Mouse (Mus musculus) naive thymus-derived CD4-positive, alpha-beta T cell, adult 2 months (primary cell): ENCODE results near the gene Akr1d1.

Source experiments
- DNase-seq: peaks from one replicate; pipeline ENCODE4 v3.0.0-alpha.2; 2011; ENCODE audit warnings: low read depth

Akr1d1 gene

DNA sequence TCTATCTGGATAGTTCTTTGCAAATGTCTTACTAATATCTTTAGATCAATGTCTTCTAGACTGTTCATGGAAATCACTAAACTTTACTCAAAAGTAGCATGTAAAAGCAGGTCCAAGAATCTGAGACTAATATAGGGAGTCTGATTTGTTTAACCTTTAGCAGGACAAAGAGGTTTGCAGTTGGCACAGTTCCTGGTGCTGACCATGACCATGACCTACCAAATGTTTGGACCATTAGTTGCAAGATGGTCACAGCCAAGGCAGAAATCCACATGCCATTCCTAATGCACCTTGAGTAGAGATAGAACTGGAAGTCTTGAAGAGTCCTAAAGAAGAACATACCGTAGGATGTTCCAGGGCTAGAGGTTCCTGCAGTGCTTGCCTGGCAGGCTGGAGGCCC is 37.4 kb downstream of the Akr1d1 start:
- DNase-seq = no peak

DNA sequence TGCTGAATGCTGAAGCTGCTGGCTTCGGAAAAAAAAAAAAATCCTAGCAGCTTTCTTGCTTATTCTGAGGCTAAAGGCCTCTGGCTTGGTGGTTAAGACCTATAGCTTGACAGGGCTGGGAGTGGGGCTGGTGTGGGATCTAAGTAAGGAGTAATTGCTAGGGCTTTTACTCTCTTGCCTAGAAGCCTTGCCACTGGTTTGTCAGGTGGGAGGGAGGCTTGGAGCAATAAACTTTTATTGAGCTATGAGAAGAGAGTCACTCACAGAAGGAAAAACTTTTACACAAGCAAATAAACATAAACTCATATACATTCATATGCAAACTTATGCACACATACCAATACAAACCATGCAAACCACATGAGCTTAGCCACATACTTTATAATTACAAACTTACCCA is 42.0 kb downstream of the Akr1d1 start:
- DNase-seq = no peak

DNA sequence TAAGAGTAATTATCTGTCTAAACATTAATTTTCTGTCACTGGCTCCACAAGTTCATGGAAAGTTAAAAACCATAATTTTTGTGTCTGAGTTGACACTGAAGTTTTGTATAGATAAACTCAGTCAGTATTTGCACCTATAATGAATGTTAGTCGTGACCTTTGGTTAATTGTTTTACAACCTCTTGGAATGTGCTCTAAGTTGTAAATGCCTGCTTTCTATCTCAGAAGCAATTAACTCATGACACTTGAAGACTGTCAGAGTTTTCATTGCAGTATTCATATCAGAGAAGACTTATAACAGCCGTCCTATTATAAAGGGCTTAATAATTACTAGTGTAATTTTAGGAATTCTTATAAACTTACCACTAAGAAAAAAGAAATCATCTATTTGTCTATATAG is 43.0 kb downstream of the Akr1d1 start:
- DNase-seq = no peak

DNA sequence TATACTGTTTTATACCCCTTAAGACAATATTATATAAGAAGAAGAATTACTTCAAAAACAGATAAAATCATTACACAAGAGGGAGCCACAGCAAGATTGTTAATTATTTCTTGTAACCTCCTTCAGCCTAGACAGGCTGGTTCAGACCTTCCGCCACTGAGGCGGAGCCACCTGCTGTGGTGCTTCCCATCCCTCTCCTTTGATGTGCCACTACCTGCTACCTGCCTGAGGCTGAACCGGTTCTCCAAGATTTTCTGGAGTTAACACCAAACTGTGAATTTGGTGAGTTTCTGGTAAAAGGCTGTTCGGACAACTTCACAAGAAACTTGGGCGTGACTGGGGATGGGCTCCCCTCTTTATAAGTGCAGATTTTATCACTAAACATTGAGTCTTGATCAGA is 50.5 kb downstream of the Akr1d1 start:
- DNase-seq = no peak

DNA sequence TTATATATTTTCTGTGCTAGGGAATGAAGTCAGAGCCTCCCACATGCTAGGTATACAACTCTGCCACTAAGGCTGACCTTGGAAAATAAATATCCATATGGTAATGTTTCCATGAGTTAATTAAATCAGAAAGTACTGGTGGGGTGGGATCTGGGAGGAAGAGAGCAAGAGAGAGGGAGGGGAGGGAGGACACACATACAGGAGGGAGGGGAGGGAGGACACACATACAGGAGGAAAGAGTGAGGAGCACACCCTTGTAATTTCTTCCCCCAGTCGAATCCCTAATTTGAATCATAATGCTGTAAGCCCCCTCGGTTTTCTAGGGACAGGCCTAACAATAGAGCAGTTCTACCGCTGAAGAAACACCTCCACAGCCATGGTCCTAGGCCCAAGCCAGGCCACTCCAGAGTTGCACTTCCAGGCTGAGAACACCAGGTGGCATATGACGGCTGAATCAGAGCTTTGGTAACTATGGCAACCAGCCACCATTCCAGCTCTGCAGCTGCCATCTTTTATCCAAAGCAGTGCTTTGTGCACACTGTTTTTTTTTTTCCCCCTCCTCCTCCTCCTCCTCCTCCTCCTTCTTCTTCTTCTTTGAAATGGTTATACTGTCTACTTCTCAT is 59.5 kb downstream of the Akr1d1 start:
- peak; percentile 88 for DNase-seq

DNA sequence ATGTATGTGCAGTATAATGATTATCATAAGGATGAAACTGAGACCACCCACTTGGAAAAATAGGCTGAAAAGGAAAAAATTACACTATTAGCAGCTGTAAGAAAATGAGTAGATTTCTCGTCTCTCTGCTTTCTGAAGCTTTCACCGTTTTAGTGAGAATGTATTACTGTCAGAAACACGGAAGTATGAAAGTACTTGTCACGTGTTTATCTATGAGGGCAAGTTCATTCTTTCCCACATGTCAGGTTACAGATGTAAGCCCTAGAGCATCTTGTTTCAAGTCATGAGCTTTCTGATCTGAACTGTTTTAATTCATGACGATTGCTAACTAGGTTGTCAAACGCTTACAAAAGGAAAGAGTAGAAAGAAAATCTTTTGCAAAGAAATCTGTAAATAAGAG is 60.8 kb downstream of the Akr1d1 start:
- DNase-seq = no peak

DNA sequence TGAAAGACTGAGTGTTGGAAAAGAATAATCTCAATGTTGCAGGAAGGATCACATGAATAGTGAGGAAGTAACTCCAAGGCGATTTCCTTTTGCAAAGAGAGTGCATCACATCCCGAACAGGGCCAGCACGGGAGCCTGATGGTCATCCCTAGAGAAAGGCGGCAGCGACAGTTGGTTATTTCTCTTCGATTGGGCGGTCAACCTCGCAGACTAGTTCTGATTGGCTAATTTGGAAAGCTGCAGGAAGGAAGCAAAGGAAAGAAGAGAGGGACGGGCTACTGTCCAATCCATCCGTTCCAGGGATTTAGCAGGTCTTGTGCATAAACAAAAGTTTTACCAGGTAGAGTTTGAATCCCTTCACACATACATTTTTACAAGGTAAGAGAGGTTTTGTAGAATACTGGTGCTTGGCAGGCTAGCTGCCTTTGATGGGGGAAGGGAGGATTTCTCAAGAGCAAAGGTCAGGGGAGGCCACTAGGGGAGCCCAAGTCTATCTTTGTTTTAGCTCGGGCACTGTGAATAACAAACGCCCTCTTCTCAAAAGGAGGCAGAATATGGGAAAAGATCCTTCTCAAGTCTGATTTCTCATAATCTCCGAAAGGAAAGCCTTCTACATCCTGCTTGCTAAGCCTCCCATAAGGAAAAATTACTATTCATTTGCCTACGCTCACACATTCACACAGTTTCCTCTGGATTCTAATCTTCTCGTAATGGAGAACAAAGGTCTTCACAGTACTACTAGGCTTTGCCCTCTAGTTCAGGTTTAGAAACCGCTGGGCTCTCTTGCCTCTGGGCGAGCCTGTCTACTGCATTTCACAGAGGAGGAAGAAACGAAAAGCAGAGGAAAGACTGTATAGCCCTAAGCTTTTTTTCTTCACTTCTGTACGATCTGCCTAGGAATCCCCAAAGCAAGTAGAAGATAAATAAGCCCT is 62.4 kb downstream of the Akr1d1 start:
- peak; percentile 89 for DNase-seq

DNA sequence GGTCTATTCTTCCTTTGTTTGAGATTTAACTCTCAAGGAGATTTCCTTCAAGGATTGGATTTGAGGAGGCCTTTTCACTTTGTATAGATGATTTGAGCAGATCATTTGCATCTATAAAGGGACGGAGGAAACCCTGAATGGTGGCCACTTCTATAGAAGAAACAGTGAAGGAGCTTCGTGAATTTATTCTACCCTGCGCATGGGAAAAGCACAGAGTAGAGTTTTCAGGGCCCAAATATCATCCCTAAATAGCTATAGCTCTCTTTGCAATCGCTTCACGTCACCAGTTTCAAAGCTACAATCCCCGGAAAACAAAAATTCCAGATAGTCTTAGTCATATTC is 63.0 kb downstream of the Akr1d1 start:
- no peak for DNase-seq

DNA sequence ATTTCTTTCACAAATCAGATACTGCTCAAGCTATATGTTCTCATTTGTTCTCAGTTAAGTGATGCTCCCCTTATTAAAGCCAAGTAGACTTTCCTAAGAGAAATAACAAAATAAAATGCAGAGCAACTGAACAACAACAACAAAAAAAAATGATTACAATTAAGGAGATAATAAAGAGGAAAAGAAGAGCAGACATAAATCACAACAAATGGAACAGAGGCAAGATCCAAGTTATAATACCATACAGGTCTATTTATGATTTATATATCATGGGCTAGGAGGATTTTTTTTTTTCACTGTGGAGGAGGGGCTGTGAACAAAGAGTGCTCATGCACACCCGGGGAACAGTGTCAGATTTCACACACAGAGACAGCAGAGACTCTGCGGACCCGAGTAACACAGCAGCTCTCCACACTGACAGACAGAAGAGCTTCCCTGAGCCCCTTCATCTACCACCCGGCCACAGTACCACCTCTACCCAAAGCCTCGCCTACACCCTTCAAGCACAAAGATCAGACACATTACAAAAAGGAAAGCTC is 63.6 kb downstream of the Akr1d1 start:
- no peak for DNase-seq

DNA sequence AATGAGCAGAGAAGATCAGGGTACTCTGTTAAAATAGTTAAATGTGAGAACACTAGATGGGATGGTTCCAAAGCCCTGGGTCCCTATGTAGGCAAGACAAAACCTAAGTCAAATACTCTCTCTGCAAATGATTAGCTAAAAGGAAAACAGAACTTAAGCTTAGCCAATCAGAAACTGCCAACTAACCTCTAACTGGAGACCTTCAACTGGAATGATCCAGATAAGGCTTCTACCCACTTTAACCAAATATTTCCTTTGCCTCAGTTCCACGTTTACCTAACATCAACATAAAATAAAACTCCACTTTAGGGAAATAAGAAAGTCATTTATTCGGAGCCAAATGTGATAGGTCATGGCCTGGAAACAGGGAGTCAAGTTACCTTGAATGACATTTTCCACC is 67.1 kb downstream of the Akr1d1 start:
- no peak for DNase-seq

DNA sequence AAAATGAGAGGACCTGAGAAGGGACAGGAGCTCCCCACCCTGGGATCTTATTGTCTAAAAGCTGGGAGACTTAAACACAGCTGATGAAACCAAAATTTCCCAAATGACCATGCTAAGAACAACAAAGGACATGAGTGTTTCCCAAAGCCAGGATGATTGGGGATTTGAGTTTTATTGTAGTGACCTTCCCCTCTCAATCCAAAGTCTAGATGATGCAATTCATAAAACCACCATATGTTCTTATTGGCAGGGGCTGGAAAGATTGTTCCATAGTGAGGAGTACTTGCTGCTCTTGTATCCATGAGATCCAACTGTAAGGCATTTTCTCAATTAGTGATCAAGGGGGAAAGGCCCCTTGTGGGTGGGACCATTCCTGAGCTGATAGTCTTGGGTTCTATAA is 68.1 kb downstream of the Akr1d1 start:
- DNase-seq = no peak

DNA sequence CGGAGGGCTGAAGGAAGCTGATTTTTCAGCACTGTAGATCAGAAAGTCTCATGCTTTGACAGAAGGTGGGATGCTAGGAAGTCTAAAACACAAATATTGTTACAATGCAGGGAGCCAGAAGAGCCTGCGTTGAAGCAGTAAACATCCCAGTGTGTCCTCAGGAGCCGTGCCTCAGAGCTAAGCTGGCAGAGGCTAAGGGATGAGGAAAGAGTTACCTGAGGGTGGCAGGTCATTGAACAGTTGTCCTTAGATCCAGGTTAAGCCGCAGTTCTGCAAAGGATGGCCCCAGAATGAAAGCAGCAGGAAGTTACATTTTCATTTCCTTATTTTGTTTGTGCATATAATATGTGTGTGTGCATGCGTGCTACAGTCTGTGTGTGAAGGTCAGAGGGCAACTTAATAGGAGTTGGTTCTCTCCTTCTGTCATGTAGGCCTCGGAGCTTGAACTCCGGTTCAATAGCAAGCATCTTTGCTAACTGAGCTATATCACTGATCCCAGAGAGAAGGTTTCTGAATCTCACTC is 71.1 kb downstream of the Akr1d1 start:
- no peak for DNase-seq

DNA sequence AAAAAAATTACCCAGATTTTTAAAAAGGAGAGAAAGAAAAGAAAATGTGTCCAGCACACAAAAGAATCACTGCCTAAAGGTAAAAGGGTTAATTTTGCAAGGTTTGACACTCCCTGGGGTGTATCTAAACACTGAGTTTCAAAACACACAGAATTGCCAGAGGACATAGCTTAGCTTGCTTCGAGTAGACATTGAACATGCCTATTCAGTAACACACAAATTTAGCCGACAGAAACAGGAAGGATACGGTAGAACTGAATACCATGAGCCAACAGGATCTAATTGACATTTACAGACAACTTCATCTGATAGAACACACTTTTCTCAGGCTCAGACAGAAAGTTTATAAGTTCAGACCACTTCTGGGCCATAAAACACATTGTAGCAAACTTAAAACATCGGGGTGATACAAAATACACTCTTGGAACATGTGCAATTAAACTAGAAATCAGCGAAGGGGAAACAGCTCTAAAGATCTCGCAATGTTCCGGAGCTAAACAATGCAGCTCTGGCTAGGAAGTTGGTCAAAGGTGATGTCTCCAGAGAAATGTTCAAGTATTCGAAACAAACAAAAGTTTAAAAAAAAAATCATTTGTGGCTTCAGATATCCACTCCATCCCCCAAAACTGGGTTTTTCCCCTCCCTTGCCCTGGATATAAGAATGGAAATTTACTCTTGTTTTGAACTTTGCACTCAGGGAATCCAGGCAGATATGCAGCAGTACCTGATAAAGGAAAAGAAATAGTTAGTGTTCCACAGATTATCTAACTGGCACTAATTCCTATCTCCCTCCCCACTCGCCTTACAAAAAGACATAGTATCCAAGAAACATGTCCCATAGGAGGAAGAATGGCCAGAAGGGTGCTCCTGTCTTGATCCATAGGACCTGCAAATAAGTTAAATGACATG is 73.1 kb downstream of the Akr1d1 start:
- no peak for DNase-seq

DNA sequence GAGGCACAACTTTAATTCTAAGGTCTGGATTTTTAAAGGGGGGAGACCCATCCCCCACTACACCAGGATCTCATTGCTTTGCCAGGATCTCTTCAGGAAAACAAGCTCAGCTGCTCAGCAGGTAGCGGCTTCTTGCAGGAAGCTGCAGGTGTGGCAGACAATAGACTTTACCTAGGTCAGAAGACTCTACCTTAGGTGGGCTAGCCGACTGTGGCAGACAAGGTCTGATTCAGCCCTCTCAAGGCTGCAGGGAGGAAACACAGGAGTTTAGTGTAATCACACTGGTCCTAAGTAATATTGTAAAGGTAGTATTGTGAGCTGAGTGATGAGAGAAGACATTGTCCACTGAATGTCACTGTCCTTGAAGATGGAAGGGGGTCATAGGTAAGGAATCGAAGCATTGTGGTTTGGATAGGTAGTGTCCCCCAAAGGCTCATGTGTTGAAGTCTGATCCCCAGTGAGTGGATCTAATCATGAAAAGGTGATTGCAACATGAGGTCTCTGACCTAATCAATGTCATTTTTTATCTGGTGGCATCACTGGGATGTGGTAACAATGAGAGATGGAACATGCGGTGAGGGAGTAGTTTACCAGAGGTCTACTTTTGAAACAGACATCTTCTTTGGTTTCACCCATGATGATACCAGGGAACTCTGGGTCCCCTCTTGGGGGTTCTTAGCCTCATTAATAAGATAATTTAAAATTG is 74.4 kb downstream of the Akr1d1 start:
- DNase-seq = no peak

DNA sequence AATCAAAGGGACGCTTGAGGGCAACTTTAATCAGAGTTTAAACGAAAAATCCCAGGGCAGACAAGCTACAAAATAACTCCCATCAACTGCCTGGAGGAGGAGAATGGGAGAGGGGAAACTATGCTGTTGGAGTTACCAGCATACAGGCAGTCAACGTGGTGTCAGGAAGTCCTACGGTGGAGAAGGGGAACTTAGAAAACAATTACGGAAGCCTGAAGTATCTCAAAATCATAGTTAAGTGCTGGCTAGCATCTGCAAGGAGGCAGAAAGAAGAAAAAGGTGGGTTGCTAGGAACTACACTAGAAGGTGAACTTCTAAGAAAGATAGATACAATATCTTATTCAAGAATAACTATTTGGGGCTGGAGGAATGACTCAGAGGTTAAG is 74.9 kb downstream of the Akr1d1 start:
- no peak for DNase-seq

DNA sequence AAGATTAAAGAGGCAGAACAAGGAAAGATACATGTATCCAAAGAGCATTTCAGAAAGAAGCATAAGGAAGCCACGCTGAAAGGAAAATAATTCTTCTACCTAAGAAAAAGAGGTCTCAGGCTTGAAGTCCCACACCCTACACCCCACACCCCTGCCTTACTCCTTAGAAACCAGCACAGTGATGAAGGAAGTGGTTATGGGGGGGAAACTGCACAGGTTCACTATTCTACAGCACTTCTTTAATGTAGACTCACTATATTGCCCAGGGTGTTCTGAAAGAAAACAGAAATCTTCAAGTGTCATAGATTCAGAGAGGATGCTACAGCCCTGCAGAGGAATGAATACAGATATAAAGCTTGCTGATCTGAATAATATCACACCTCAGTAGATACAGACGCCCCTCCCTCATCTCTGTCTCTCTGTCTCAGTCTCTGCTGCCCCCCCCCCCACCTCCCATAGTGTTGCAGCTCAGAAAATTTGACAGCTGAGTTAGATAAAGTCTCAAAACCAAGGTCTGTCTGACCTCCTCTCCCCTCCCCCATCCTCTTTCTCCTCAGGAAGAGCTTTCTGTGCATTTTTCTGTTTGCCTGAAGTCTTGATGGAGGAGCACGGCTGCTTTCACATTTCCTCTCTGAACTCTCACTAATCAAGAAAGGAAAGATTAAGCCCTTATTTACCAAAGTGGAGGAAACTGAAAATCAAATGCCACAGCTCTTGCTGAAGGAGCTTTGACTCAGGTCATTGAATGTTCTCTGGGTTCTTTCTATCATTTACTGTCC is 77.7 kb downstream of the Akr1d1 start:
- DNase-seq = peak; percentile 82

DNA sequence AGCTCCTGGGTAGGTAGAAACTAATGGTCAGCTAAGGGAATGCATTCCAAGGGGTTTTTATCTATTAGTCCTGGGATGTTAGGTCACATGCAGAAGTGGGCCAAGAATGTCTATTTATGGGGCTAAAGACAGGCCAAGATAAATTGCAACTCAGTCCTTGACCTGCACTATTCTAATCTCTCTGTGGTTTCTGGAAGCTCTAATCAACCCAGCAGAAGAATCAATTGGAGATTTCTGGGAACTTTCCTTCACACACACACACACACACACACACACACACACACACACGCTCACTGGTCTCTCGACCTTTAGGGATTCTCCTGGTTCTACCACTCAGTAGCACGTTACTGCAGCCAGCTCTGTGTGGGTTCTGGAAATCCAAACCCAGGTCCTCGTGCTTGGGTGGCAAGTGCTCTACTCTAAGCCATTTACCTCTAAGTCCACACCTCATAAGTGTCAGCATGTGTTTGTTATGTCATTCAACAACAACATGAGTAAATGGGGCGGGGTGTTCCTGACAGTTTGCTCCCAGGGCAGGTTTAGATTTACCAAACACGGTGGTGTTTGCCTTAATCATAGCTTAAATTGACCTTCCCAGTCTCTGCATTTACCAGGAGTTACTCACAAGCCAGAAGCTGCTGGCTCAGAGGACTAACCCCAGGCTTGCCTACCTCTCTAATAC is 82.8 kb downstream of the Akr1d1 start:
- no peak for DNase-seq

DNA sequence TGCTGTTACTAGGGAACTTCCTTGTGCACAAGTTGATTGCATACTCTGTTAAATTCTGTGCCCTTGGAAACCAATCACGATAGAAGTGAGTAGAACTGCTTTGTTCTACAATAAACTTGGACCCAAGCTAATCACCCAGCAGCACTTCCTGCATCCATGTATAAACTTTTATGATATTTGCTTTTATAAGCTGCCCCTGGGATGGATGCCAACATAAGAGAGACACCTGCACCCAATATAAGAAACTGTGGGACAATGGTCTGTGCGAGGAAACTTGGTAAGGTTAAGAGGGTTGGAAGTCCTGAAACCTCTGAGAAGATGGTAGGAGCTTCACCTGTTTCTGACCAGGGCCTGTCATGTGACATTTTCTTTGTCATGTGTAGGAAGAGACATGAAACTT is 85.5 kb downstream of the Akr1d1 start:
- DNase-seq = no peak

DNA sequence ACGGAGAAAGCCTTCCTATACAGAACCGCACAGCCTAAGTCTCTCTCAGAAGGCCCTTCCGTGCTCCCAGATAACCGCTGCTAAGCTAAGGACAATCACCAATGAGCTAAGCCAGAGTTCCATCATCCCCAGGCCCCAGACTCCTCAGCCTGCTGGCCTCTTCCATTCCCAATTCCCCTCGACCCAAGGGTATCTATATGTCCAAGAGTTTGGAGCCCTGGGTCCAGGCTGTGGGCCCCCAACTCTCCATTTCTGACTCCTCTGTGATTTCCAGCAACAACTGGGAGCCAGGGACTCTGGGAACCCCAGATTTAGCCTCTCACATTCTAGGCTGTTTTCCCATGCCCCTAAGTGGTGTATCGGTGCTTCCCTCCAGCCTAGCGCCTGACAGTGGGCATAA is 86.2 kb downstream of the Akr1d1 start:
- DNase-seq = no peak

DNA sequence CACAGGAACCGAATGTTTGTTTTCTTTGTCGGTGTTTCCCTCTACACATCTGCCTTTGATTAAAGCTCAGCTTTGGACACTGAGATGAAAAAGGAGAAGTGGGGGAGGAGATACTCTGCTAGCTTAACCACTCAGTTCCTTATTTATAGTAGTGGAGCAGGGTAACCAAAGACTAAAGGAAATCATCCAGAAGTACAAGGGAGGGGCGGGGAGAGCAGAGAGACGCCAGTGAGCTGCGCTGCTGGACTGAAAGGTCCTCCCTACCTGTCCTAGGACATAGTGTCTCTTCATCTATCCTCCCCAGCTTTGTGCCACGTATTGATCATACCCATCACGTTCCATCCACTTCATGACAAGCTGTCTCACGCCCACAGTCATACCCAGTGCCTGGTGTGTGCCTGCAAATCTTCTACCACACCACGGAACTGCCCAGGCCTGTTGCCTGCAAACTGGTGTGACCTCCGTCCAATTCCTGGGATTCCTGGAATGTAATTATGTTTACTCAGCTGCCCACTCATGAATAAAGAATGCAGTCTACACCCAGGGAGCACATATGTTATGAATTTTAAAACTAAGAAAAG is 87.5 kb downstream of the Akr1d1 start:
- peak; percentile 65 for DNase-seq
